Mouse (Mus musculus) MEL (cell line): ENCODE data around the gene Ggnbp2. TPM values are rescaled to one million over a fixed set of nuclear protein-coding genes. Genes with fewer than 3 reads are reported as not detected.

Experiments
- DNase-seq: peaks from one replicate; pipeline ENCODE4 v3.0.0; 2011; ENCODE audit warnings: low read depth, low spot score
- H3K27ac ChIP-seq: 2 replicates; pipeline ENCODE4 v1.5.1; 2012; ENCODE audit warnings: low read depth, mild to moderate bottlenecking, control low read depth, low read length, moderate library complexity; ENCODE audit not compliant: control insufficient read depth
- H3K27me3 ChIP-seq, 2 experiments: fragments of 150-350 bp in 1 of 2; sonication (generic) in 1 of 2; 2 replicates each; pipeline ENCODE4 v1.6.1; 2012; ENCODE audit warnings: low read length in 2 of 2, mild to moderate bottlenecking in 2 of 2, improper control_type of control experiment in 1 of 2, moderate library complexity in 1 of 2; ENCODE audit not compliant: insufficient read depth in 2 of 2, control insufficient read depth in 1 of 2
- H3K36me3 ChIP-seq, 2 experiments: 2 replicates each; pipeline ENCODE4 v1.6.1; 2012 to 2014; ENCODE audit warnings: low read length in 2 of 2, improper control_type of control experiment in 1 of 2, inconsistent platforms in 1 of 2, mild to moderate bottlenecking in 1 of 2; ENCODE audit not compliant: insufficient read depth in 2 of 2, control insufficient read depth in 1 of 2
- H3K4me1 ChIP-seq, 2 experiments: fragments of 150-350 bp in 1 of 2; sonication (generic) in 1 of 2; 2 replicates each; pipeline ENCODE4 v1.6.1; 2012; ENCODE audit warnings: low read length in 2 of 2, improper control_type of control experiment in 1 of 2, mild to moderate bottlenecking in 1 of 2; ENCODE audit not compliant: insufficient read depth in 2 of 2, control insufficient read depth in 1 of 2
- H3K4me3 ChIP-seq, 2 experiments: fragments of 150-350 bp in 1 of 2; sonication (generic) in 1 of 2; 2 replicates each; pipeline ENCODE4 v1.5.1; 2012; ENCODE audit warnings: low read depth in 2 of 2, low read length in 2 of 2, mild to moderate bottlenecking in 2 of 2, moderate library complexity in 2 of 2, control low read depth in 1 of 2, improper control_type of control experiment in 1 of 2; ENCODE audit not compliant: control insufficient read depth in 1 of 2, insufficient read depth in 1 of 2
- H3K79me2 ChIP-seq: 2 replicates; pipeline ENCODE4 v1.6.1; 2012; ENCODE audit warnings: mild to moderate bottlenecking, low read length, moderate library complexity; ENCODE audit not compliant: control insufficient read depth, poor library complexity, insufficient read depth
- H3K9ac ChIP-seq: 2 replicates; pipeline ENCODE4 v1.6.1; 2012; ENCODE audit warnings: low read depth, mild to moderate bottlenecking, control low read depth, low read length, moderate library complexity; ENCODE audit not compliant: control insufficient read depth, poor library complexity, severe bottlenecking
- H3K9me3 ChIP-seq: fragments of 150-350 bp; sonication (generic); replicated peaks from 2 replicates; pipeline ENCODE4 v1.6.1; 2012; ENCODE audit warnings: mild to moderate bottlenecking, low read length, improper control_type of control experiment, moderate library complexity; ENCODE audit not compliant: insufficient read depth
- E2F4 ChIP-seq: IDR thresholded peaks from 2 replicates; pipeline ENCODE4 v1.6.1; 2011; ENCODE audit warnings: low read depth, low read length, improper control_type of control experiment, borderline replicate concordance
- GABPA ChIP-seq: IDR thresholded peaks from 2 replicates; pipeline ENCODE4 v1.6.1; 2012; ENCODE audit warnings: low read depth, mild to moderate bottlenecking, inconsistent platforms, low read length, improper control_type of control experiment, moderate library complexity
- JUND ChIP-seq: IDR thresholded peaks from 2 replicates; pipeline ENCODE4 v1.6.1; 2011; ENCODE audit warnings: low read depth, mild to moderate bottlenecking, improper control_type of control experiment, low read length
- MAFK ChIP-seq: IDR thresholded peaks from 2 replicates; pipeline ENCODE4 v1.6.1; 2011; ENCODE audit warnings: low read depth, mild to moderate bottlenecking, low read length, improper control_type of control experiment, borderline replicate concordance
- MYB ChIP-seq: IDR thresholded peaks from 2 replicates; pipeline ENCODE4 v1.6.1; 2011; ENCODE audit warnings: mild to moderate bottlenecking, low read depth, low read length, improper control_type of control experiment
- MYC ChIP-seq: IDR thresholded peaks from 2 replicates; pipeline ENCODE4 v1.6.1; 2011; ENCODE audit warnings: low read depth, mild to moderate bottlenecking, low read length, improper control_type of control experiment, moderate library complexity
- NRF1 ChIP-seq: IDR thresholded peaks from 2 replicates; pipeline ENCODE4 v1.6.1; 2014; ENCODE audit warnings: low read depth, mild to moderate bottlenecking, inconsistent platforms, low read length, improper control_type of control experiment, moderate library complexity; ENCODE audit not compliant: poor library complexity, insufficient read depth, severe bottlenecking
- POLR2AphosphoS5 ChIP-seq: IDR thresholded peaks from 2 replicates; pipeline ENCODE4 v1.6.1; 2012; ENCODE audit warnings: low read depth, borderline replicate concordance, mild to moderate bottlenecking, inconsistent platforms, low read length, moderate library complexity, mixed read lengths
- SMC3 ChIP-seq: IDR thresholded peaks from 2 replicates; pipeline ENCODE4 v1.6.1; 2011; ENCODE audit warnings: low read depth, low read length, improper control_type of control experiment
- TBP ChIP-seq: IDR thresholded peaks from 2 replicates; pipeline ENCODE4 v1.8.0; 2011; ENCODE audit warnings: low read depth, low read length, improper control_type of control experiment
- UBTF ChIP-seq: IDR thresholded peaks from 2 replicates; pipeline ENCODE4 v1.6.1; 2012; ENCODE audit warnings: low read depth, mild to moderate bottlenecking, inconsistent platforms, low read length, improper control_type of control experiment, moderate library complexity, borderline replicate concordance; ENCODE audit not compliant: insufficient read depth
- USF2 ChIP-seq, 2 experiments: IDR thresholded peaks; 2 replicates each; pipeline ENCODE4 v1.6.1; 2011 to 2012; ENCODE audit warnings: improper control_type of control experiment in 2 of 2, low read length in 2 of 2, borderline replicate concordance in 1 of 2, inconsistent platforms in 1 of 2, low read depth in 1 of 2, mild to moderate bottlenecking in 1 of 2; ENCODE audit not compliant: insufficient read depth in 1 of 2
- ZC3H11A ChIP-seq: IDR thresholded peaks from 2 replicates; pipeline ENCODE4 v1.6.1; 2012; ENCODE audit warnings: low read depth, mild to moderate bottlenecking, inconsistent platforms, low read length, improper control_type of control experiment
- ZKSCAN1 ChIP-seq: IDR thresholded peaks from 2 replicates; pipeline ENCODE4 v1.6.1; 2012; ENCODE audit warnings: low read depth, mild to moderate bottlenecking, inconsistent platforms, low read length, improper control_type of control experiment, moderate library complexity
- ZNF384 ChIP-seq: IDR thresholded peaks from 2 replicates; pipeline ENCODE4 v1.6.1; 2012; ENCODE audit warnings: low read depth, mild to moderate bottlenecking, inconsistent platforms, low read length, improper control_type of control experiment
- polyA plus RNA-seq, 2 experiments: library from polyadenylated mRNA; stranded (reverse) in 1 of 2; unstranded in 1 of 2; fragments of >175 nt in 1 of 2; fragments of >200 nt in 1 of 2; gene quantifications; 2 replicates each; pipeline versions ENCODE4 v1.2.1 to v1.2.4; 2012; ENCODE audit warnings: low replicate concordance in 2 of 2, low read depth in 1 of 2; ENCODE audit not compliant: insufficient read length in 2 of 2, insufficient read depth in 1 of 2, missing spikeins in 1 of 2
- total RNA-seq: library from RNA; depleted of rRNA; stranded (reverse); fragments of 300-350 nt; gene quantifications from 2 replicates; pipeline ENCODE4 v1.2.3, GENCODE M21; 2012

The Ggnbp2 gene
- total and polyA plus RNA-seq, 3 experiments, result 55.4 to 89.6 (median 83.0) TPM

- TF ChIP-seq MYC, result peak; percentile 77; the same call in 1 of the 2 replicates
- TF ChIP-seq SMC3, result no peak; the same call in 1 of the 2 replicates
- 0 out of 2 replicates have a peak, but pooled peaks have one; percentile 20 for TF ChIP-seq UBTF
- TF ChIP-seq ZKSCAN1, result no peak
Observed at GRCm38 (mm10) chr11:84828516-84829399, 41.9 kb downstream of the Ggnbp2 start, which contains the start of gene Dhrs11 (continued).

GRCm38 (mm10) chr11:84827901-84828503 is 42.6 kb downstream of the Ggnbp2 start:
- peak overlapping the region; percentile 91 to 95 for H3K4me3 ChIP-seq
- H3K27me3 ChIP-seq, result no peaks in the 10 kb centered on the region
- H3K27ac ChIP-seq, result peak overlapping the region; percentile 98
- peaks cover 31% of the 10 kb centered on the region for H3K79me2 ChIP-seq
- H3K9me3 ChIP-seq, result no peaks in the 10 kb centered on the region
- peak overlapping the region; percentile 95 for H3K9ac ChIP-seq
- peaks cover 9 to 45% of the 10 kb centered on the region in 2 experiments for H3K36me3 ChIP-seq
- TF ChIP-seq ZC3H11A, result no peak
- TF ChIP-seq MAFK, result no peak
- no peak for TF ChIP-seq TBP
- TF ChIP-seq ZNF384, result peak; percentile 50; the same call in 1 of the 2 replicates
- TF ChIP-seq JUND, result peak; percentile 91
- TF ChIP-seq MYB, result no peak
- TF ChIP-seq, all 39 proteins: peak for 2
- peaks cover 14 to 47% of the 10 kb centered on the region in 2 experiments for H3K4me1 ChIP-seq
- DNase-seq, result peak; percentile 63

- Histone ChIP-seq H3K79me2 (peaks cover 31% of the 10 kb centered on the region), H3K9ac (peak overlapping the region; percentile 95), H3K27me3 (no peaks in the 10 kb centered on the region), H3K4me1 (peaks cover 17 to 52% of the 10 kb centered on the region in 2 experiments), H3K36me3 (peaks cover 4 to 49% of the 10 kb centered on the region in 2 experiments), H3K4me3 (peak overlapping the region; percentile 10 to 91), H3K9me3 (no peaks in the 10 kb centered on the region), H3K27ac (no peak overlapping the region)
- no peak for DNase-seq
- no peak for TF ChIP-seq ZKSCAN1
- TF ChIP-seq ZNF384, result no peak
- no peak for TF ChIP-seq E2F4
- TF ChIP-seq POLR2AphosphoS5, result no peak
- no peak for TF ChIP-seq USF2 (IDR thresholded peaks at IDR 0.05; ENCODE audit: borderline replicate concordance in 1 of 2, insufficient read depth in 1 of 2, low read depth in 1 of 2, low read length in 2 of 2)
- no peak for TF ChIP-seq MYC
- TF ChIP-seq NRF1, result no peak
- TF ChIP-seq GABPA, result no peak
Observed at GRCm38 (mm10) chr11:84827492-84827891, 43.1 kb downstream of the Ggnbp2 start.
